ENCODE assay signal across 24 mouse cellular contexts in genomic region chr19:16812072-16812608, GRCm38 (mm10). TPM values are rescaled to one million over a fixed set of nuclear protein-coding genes. Genes with fewer than 3 reads are reported as not detected.
DNase-seq lines count a peak whose midpoint lies in the region; ATAC-seq and TF ChIP-seq lines count a peak whose summit lies in the region.
"Had no signal": no experiment of that assay in that cellular context is flagged by ENCODE, and none has a peak within 500 bp of the region (broad histone marks: within the 10 kb centered on the region; RNA-seq: fewer than 3 reads in every experiment).

No protein-coding gene starts in this region.

- no peak overlapping the region for H3K27ac ChIP-seq in liver, postnatal 0 days (ENCODE audit: low read depth)
- no peak overlapping the region for H3K27ac ChIP-seq in forebrain, embryonic 15.5 days (replicated peaks)
- H3K27ac ChIP-seq: forebrain, embryonic 10.5 days; heart, embryonic 13.5 days; hindbrain, embryonic 14.5 days; limb, embryonic 12.5 days; liver, embryonic 15.5 days; lung, embryonic 15.5 days; midbrain, embryonic 13.5 days had no signal

- peak; percentile 6 to 14 for DNase-seq in urinary bladder, postnatal 36 days (ENCODE audit: low spot score in 2 of 2)
- DNase-seq in urinary bladder, postnatal 25 days (ENCODE audit: low spot score) = no peak
- peak; percentile 69 for DNase-seq in fat pad, adult 2 months (ENCODE audit: extremely low read depth, low read depth, low spot score)
- no peak for DNase-seq in liver, postnatal 0 days
- DNase-seq in thymus, postnatal 14 days = no peak
- DNase-seq: adrenal gland, postnatal 25 days; B cell, adult 2 months; cerebellum, adult 2 months; cerebellum, postnatal 25 days; forebrain, postnatal 0 days; heart, postnatal 10 days; kidney, adult 11 months; kidney, postnatal 14 days; lung, postnatal 36 days had no signal

- H3K4me1 ChIP-seq in liver, postnatal 0 days (ENCODE audit: insufficient read depth) = no peaks in the 10 kb centered on the region
- no peaks in the 10 kb centered on the region for H3K4me1 ChIP-seq in forebrain, embryonic 15.5 days
- H3K4me1 ChIP-seq: forebrain, embryonic 10.5 days; limb, embryonic 12.5 days; liver, embryonic 15.5 days; megakaryocyte, embryonic 14.5 days; midbrain, embryonic 13.5 days had no signal

- H3K4me3 ChIP-seq in liver, postnatal 0 days (ENCODE audit: low read depth, low read length) = no peak overlapping the region
- no peak overlapping the region for H3K4me3 ChIP-seq in forebrain, embryonic 15.5 days
- H3K4me3 ChIP-seq: forebrain, embryonic 10.5 days; heart, embryonic 13.5 days; limb, embryonic 12.5 days; liver, embryonic 15.5 days; lung, embryonic 15.5 days; megakaryocyte, embryonic 14.5 days; midbrain, embryonic 13.5 days had no signal

- no peak for TF ChIP-seq CTCF in liver, postnatal 0 days (IDR thresholded peaks at IDR 0.05; ENCODE audit: low read depth)

- H3K4me2 ChIP-seq in liver, postnatal 0 days (ENCODE audit: low read depth, low read length) = no peak overlapping the region
- H3K4me2 ChIP-seq in forebrain, embryonic 15.5 days (replicated peaks) = no peak overlapping the region
- H3K4me2 ChIP-seq: heart, embryonic 13.5 days; hindbrain, embryonic 14.5 days; limb, embryonic 12.5 days; liver, embryonic 15.5 days; lung, embryonic 15.5 days; midbrain, embryonic 13.5 days had no signal

- H3K9me3 ChIP-seq in liver, postnatal 0 days (ENCODE audit: low read length) = no peaks in the 10 kb centered on the region
- no peaks in the 10 kb centered on the region for H3K9me3 ChIP-seq in forebrain, embryonic 15.5 days
- H3K9me3 ChIP-seq: forebrain, embryonic 10.5 days; heart, embryonic 13.5 days; limb, embryonic 12.5 days; liver, embryonic 15.5 days; lung, embryonic 15.5 days; megakaryocyte, embryonic 14.5 days; midbrain, embryonic 13.5 days had no signal

- WGBS in liver, postnatal 0 days (ENCODE audit: insufficient replicate concordance) = 68% methylated on average over 8 of the region's 8 CpGs
- WGBS in forebrain, embryonic 15.5 days = 93% methylated on average over 8 of the region's 8 CpGs

- H3K36me3 ChIP-seq in liver, postnatal 0 days (replicated peaks; ENCODE audit: insufficient read depth, low read length) = no peaks in the 10 kb centered on the region
- H3K36me3 ChIP-seq in forebrain, embryonic 15.5 days = no peaks in the 10 kb centered on the region
- H3K36me3 ChIP-seq: forebrain, embryonic 10.5 days; heart, embryonic 13.5 days; limb, embryonic 12.5 days; liver, embryonic 15.5 days; lung, embryonic 15.5 days; midbrain, embryonic 13.5 days had no signal

- H3K9ac ChIP-seq in liver, postnatal 0 days (replicated peaks) = no peak overlapping the region
- no peak overlapping the region for H3K9ac ChIP-seq in forebrain, embryonic 15.5 days (replicated peaks)
- H3K9ac ChIP-seq: forebrain, postnatal 0 days; heart, embryonic 13.5 days; hindbrain, embryonic 14.5 days; limb, embryonic 12.5 days; liver, embryonic 15.5 days; lung, embryonic 15.5 days; midbrain, embryonic 13.5 days had no signal

- H3K27me3 ChIP-seq in liver, postnatal 0 days (ENCODE audit: insufficient read depth, low read length) = no peaks in the 10 kb centered on the region
- no peaks in the 10 kb centered on the region for H3K27me3 ChIP-seq in forebrain, embryonic 15.5 days
- H3K27me3 ChIP-seq: heart, embryonic 13.5 days; limb, embryonic 12.5 days; liver, embryonic 15.5 days; lung, embryonic 15.5 days; midbrain, embryonic 13.5 days had no signal

- TF ChIP-seq EP300 in liver, postnatal 0 days (IDR thresholded peaks at IDR 0.05; ENCODE audit: low read depth) = peak; percentile 28; the same call in 1 of the 2 replicates

- ATAC-seq in liver, postnatal 0 days = peak; percentile 58
- ATAC-seq in forebrain, embryonic 15.5 days (replicated peaks) = no peak
- no peak for ATAC-seq in inflammation-experienced regulatory T-cells, adult 6 months
- ATAC-seq: forebrain, postnatal 0 days; midbrain, embryonic 13.5 days had no signal

RNA-seq across cellular contexts. Expression of gene Vps13a, which starts 31.4 kb away (rescaled TPM):
- 5.4 and 6.2 TPM in 2 replicates for polyA plus RNA-seq in liver, postnatal 0 days (2015; fragmentation: Nextera tagmentation; extraction: Ambion mirVana)
- 7.7 TPM in 2 replicates for polyA plus RNA-seq in forebrain, embryonic 15.5 days (2015; fragmentation: Nextera tagmentation; extraction: Ambion mirVana)
- polyA plus RNA-seq in inflammation-experienced regulatory T-cells, adult 6 months (2017; shearing (Covaris generic)) = 10 to 100 TPM; 29.2 to 58.1 (median 53.5) TPM

Comparison
In these comparisons a context has a peak if more than half of its experiments do, and no peak if none do; other contexts are left out.
1. DNase-seq: peak in urinary bladder, postnatal 36 days (2 of 2) and fat pad, adult 2 months (single experiment); none in urinary bladder, postnatal 25 days (single experiment), liver, postnatal 0 days (single experiment) and thymus, postnatal 14 days (single experiment).